Mouse (Mus musculus): Measurements from ENCODE around the gene Xk. TPM values are rescaled to one million over a fixed set of nuclear protein-coding genes. Genes with fewer than 3 reads are reported as not detected.

Xk gene
- polyA plus RNA-seq, 1 experiment = 0.28 TPM

DNA sequence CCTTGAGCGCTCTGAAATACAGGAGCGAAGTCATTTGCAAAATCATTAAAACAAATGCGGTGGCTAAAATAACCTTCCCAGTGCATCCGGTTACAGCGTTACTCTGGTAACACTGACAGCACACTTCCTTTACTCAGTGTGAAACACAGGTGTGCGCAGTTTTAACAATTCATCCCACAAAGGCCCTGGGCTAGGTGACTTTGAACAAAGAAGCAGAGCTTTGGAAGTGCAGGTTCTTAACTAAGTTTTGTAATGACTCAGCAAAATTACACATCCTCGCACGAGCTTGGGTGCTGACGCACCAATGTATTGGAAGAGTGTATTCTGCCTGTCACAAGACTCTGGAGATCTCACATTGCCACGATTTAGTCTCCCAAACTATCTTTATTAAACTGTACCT is 18.6 kb upstream of the Xk start:
- TF ChIP-seq POLR2A (IDR thresholded peaks at IDR 0.05; ENCODE audit: low read depth, low read length) = no peak
- TF ChIP-seq CTCF (conservative IDR thresholded peaks at IDR 0.05; ENCODE audit: insufficient read depth, insufficient read length, low read depth, low read length) = no peak

DNA sequence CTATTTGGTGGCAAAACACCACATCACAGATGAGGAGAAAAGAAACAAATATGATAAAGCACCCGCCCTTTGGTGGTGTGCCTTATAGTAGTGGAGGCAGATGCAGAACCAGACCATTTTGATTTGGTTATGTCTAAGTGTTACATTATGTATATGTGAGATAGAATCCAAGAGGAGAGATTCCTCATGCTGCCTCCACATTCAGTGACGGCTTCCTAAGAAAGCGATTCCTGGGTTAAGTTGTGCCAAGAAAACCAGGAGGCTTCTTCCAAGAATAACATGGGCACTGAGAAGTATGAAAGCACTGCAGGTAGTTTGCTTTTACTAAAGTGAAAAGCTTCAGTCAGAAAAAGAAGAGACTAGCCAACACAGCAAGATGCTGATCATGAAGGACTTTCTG is 17.7 kb upstream of the Xk start:
- Histone ChIP-seq H3K4me3 (ENCODE audit: insufficient read depth, low read depth, low read length) (no peak overlapping the region), H3K36me3 (ENCODE audit: control insufficient read depth, insufficient read depth, low read length) (no peaks in the 10 kb centered on the region), H3K27ac (ENCODE audit: insufficient read depth, low read depth, low read length) (no peak overlapping the region), H3K27me3 (replicated peaks; ENCODE audit: control insufficient read depth, insufficient read depth, low read length) (no peaks in the 10 kb centered on the region), H3K4me1 (ENCODE audit: control insufficient read depth, insufficient read depth, low read length) (no peaks in the 10 kb centered on the region)
- no peak for DNase-seq
- 86% methylated on average over 3 of the region's 3 CpGs for WGBS
- TF ChIP-seq POLR2A (IDR thresholded peaks at IDR 0.05; ENCODE audit: low read depth, low read length) = no peak
- no peak for TF ChIP-seq CTCF (conservative IDR thresholded peaks at IDR 0.05; ENCODE audit: insufficient read depth, insufficient read length, low read depth, low read length)

More for the DNA sequence above, 18.6 kb upstream of the Xk start:
- no peaks in the 10 kb centered on the region; the same call in 1 of the 2 replicates for H3K4me1 ChIP-seq (ENCODE audit: control insufficient read depth, insufficient read depth, low read length)
- H3K27me3 ChIP-seq (replicated peaks; ENCODE audit: control insufficient read depth, insufficient read depth, low read length) = no peaks in the 10 kb centered on the region
- no peak overlapping the region for H3K27ac ChIP-seq (ENCODE audit: insufficient read depth, low read depth, low read length)
- H3K4me3 ChIP-seq (ENCODE audit: insufficient read depth, low read depth, low read length) = no peak overlapping the region
- H3K36me3 ChIP-seq (ENCODE audit: control insufficient read depth, insufficient read depth, low read length) = no peaks in the 10 kb centered on the region
- DNase-seq = no peak
- 59% methylated on average over 10 of the region's 10 CpGs for WGBS

DNA sequence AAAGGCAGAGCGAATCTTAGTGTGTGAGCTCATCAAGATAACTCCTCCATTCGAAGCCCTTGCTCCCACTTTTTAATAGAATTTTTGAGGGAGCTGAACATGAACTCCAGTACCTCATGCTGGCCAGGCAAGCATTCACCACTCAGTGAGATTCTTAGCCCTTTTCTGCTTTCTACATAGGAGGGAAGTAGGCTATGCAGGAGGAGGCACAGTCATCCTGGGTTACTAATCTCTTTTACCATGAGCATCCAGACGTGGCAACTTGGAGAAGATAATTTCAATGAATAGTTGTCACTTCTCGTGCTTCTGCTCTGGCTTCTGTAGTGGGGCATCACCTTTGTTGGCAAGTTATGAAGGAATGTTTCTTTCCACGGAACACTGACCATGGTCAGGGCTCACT is 15.8 kb upstream of the Xk start, which contains the start of gene Gm14862:
TSS of gene Gm14862 (minus strand) at position 134 of the 400 bp plus-strand sequence.
- TF ChIP-seq POLR2A (IDR thresholded peaks at IDR 0.05; ENCODE audit: low read depth, low read length) (no peak), CTCF (conservative IDR thresholded peaks at IDR 0.05; ENCODE audit: insufficient read depth, insufficient read length, low read depth, low read length) (no peak)
- no peaks in the 10 kb centered on the region for H3K36me3 ChIP-seq (ENCODE audit: control insufficient read depth, insufficient read depth, low read length)
- no peak for DNase-seq
- H3K27ac ChIP-seq (ENCODE audit: insufficient read depth, low read depth, low read length) = no peak within 1 kb of the TSS
- WGBS = 61% methylated on average over 5 of the region's 5 CpGs
- no peak within 1 kb of the TSS for H3K4me3 ChIP-seq (ENCODE audit: insufficient read depth, low read depth, low read length)
- no peaks in the 10 kb centered on the region for H3K27me3 ChIP-seq (replicated peaks; ENCODE audit: control insufficient read depth, insufficient read depth, low read length)
- no peaks in the 10 kb centered on the region for H3K4me1 ChIP-seq (ENCODE audit: control insufficient read depth, insufficient read depth, low read length)

DNA sequence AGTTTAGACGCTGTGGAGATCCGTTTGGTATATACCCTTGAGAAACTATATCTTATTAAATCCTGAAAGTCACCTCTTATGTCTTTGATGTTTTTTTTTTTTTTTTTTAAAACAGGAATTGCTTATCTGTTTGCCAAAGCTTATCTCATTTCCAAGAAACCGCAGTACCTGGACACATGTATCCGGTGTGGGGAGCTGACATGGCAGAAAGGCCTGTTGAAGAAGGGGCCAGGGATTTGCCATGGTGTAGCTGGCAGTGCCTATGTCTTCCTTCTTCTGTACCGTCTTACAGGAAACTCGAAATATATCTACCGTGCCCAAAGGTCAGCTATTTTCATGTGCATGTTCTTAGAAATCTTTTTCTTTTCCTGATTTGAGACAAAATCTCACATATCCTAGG is 14.7 kb upstream of the Xk start:
- TF ChIP-seq CTCF (conservative IDR thresholded peaks at IDR 0.05; ENCODE audit: insufficient read depth, insufficient read length, low read depth, low read length) (no peak), POLR2A (IDR thresholded peaks at IDR 0.05; ENCODE audit: low read depth, low read length) (no peak)
- H3K27me3 ChIP-seq (replicated peaks; ENCODE audit: control insufficient read depth, insufficient read depth, low read length) = no peaks in the 10 kb centered on the region
- no peaks in the 10 kb centered on the region for H3K4me1 ChIP-seq (ENCODE audit: control insufficient read depth, insufficient read depth, low read length)
- no peak overlapping the region for H3K4me3 ChIP-seq (ENCODE audit: insufficient read depth, low read depth, low read length)
- no peaks in the 10 kb centered on the region for H3K36me3 ChIP-seq (ENCODE audit: control insufficient read depth, insufficient read depth, low read length)
- no peak for DNase-seq
- 86% methylated on average over 7 of the region's 7 CpGs for WGBS
- H3K27ac ChIP-seq (ENCODE audit: insufficient read depth, low read depth, low read length) = no peak overlapping the region

DNA sequence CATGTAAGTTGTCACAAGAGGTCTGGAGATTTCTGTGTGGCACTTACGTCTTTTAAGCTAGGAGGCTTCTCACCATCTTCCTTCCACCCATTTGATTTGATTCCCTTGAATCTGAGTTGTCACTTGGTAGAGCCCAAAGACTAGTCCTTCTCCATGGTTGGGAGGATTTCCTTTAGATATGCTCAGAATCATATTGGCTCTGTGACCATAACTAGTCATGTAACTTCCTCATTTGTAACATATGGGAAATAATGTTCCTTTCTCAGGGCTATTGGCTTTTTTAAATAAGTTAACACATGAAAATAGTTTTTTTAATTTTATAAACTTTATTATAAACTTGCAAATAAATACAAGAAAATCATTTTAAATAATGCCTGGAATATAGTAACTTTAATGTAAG is 13.3 kb upstream of the Xk start:
- TF ChIP-seq POLR2A (IDR thresholded peaks at IDR 0.05; ENCODE audit: low read depth, low read length) = no peak
- TF ChIP-seq CTCF (conservative IDR thresholded peaks at IDR 0.05; ENCODE audit: insufficient read depth, insufficient read length, low read depth, low read length) = no peak
- no peaks in the 10 kb centered on the region for H3K36me3 ChIP-seq (ENCODE audit: control insufficient read depth, insufficient read depth, low read length)
- H3K4me3 ChIP-seq (ENCODE audit: insufficient read depth, low read depth, low read length) = no peak overlapping the region
- DNase-seq = no peak
- no peaks in the 10 kb centered on the region for H3K4me1 ChIP-seq (ENCODE audit: control insufficient read depth, insufficient read depth, low read length)
- no peaks in the 10 kb centered on the region for H3K27me3 ChIP-seq (replicated peaks; ENCODE audit: control insufficient read depth, insufficient read depth, low read length)
- H3K27ac ChIP-seq (ENCODE audit: insufficient read depth, low read depth, low read length) = no peak overlapping the region
- 92% methylated on average over 1 of the region's 1 CpGs for WGBS

DNA sequence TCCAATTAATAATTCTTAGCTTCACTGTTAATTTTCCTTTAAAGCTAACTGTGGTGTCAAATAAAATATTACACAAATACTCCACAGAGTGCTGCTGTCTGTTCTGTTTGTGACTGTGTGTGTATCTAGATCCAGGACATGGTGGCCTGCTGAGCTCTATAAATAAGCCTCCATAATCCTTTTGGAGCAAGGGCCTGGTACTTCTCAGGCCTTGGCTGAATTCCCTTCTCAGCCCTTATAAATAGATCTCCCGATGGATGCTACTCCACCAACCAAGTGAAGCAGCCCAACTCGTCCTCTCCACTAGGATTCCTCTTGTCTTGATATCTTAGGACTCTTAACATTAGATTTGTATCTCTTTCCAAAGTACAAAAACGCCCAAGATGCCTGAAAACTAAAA is 1.4 kb upstream of the Xk start:
- no peaks in the 10 kb centered on the region for H3K36me3 ChIP-seq (ENCODE audit: control insufficient read depth, insufficient read depth, low read length)
- DNase-seq = no peak
- H3K4me3 ChIP-seq (ENCODE audit: insufficient read depth, low read depth, low read length) = no peak overlapping the region
- TF ChIP-seq CTCF (conservative IDR thresholded peaks at IDR 0.05; ENCODE audit: insufficient read depth, insufficient read length, low read depth, low read length) (no peak), POLR2A (IDR thresholded peaks at IDR 0.05; ENCODE audit: low read depth, low read length) (no peak)
- no peak overlapping the region for H3K27ac ChIP-seq (ENCODE audit: insufficient read depth, low read depth, low read length)
- 84% methylated on average over 3 of the region's 3 CpGs for WGBS
- no peaks in the 10 kb centered on the region for H3K27me3 ChIP-seq (replicated peaks; ENCODE audit: control insufficient read depth, insufficient read depth, low read length)
- no peaks in the 10 kb centered on the region for H3K4me1 ChIP-seq (ENCODE audit: control insufficient read depth, insufficient read depth, low read length)

DNA sequence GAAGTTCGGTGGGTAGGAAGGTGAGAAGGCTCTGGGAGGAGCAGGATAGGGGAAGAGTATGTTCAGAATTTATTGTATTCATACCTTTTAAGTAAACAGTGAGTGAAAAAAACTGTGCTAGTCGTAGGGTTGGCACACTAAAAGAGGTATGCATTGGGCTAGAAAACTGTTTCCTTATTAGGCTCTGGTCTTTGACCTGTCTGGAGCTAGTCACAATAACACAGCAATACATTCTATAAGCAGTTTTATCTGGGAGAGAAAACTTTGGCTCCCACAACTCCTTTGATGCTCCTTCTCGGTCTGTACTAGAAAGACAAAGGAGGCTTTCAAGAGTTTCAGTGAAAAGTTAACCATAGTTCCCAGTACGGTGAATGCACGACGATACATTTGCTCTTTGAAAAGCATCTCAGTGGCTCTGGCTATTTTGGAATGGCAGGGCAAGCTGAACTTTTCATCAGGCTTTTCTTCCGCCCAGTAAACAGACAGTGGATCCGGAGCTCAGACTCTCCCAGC is 553 bp upstream of the Xk start:
- Histone ChIP-seq H3K4me1 (ENCODE audit: control insufficient read depth, insufficient read depth, low read length) (no peaks in the 10 kb centered on the region), H3K27ac (ENCODE audit: insufficient read depth, low read depth, low read length) (no peak overlapping the region), H3K4me3 (ENCODE audit: insufficient read depth, low read depth, low read length) (peak overlapping the region; percentile 71), H3K36me3 (ENCODE audit: control insufficient read depth, insufficient read depth, low read length) (no peaks in the 10 kb centered on the region), H3K27me3 (replicated peaks; ENCODE audit: control insufficient read depth, insufficient read depth, low read length) (no peaks in the 10 kb centered on the region)
- DNase-seq = no peak
- 8% methylated on average over 8 of the region's 8 CpGs for WGBS
- TF ChIP-seq CTCF (conservative IDR thresholded peaks at IDR 0.05; ENCODE audit: insufficient read depth, insufficient read length, low read depth, low read length) (no peak), POLR2A (IDR thresholded peaks at IDR 0.05; ENCODE audit: low read depth, low read length) (no peak)

All from kidney, adult 2 months (tissue).